Mouse (Mus musculus): ENCODE results near the gene Gm20388.

DNA sequence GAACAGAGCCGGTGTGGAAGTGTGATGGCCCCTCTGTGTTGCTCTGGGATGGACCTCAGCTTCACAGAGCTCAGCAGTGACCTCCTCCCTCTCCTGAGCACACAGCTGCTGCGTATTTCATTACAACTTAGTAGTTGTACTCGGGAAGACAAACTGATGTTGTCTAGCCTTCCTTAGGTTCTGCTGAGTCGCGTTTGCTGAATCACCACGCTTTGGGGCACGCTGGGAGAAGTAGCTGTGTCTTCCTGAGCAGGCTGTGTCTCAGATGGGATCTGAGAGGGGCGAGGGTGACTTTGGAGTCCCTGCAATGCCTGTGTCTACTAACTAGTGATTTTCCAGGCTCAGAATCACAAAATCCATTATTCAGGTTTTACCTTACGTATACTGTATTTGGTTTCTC is 2868.6 kb downstream of the Gm20388 start:
- TF ChIP-seq CTCF (IDR thresholded peaks at IDR 0.05; ENCODE audit: borderline replicate concordance, insufficient read depth, low read depth, low read length) = no peak
- no peak for TF ChIP-seq POLR2A (IDR thresholded peaks at IDR 0.05; ENCODE audit: borderline replicate concordance, insufficient read depth, low read length)
